Mouse (Mus musculus): ENCODE measurements around the gene Gm20547.

- TF ChIP-seq CTCF (IDR thresholded peaks at IDR 0.05; ENCODE audit: low read depth, low read length) (no peak), POLR2A (IDR thresholded peaks at IDR 0.05; ENCODE audit: extremely low read depth, insufficient read depth, low read length) (no peak)
Measured at GRCm38 (mm10) chr17:34897373-34898159, 15.7 kb upstream of the Gm20547 start.
